In genomic region chr3:109526246-109526645, GRCm38 (mm10) we compare ENCODE assay signal across 8 mouse cellular contexts.
DNase-seq lines count a peak whose midpoint lies in the region; ATAC-seq lines count a peak whose summit lies in the region.

No protein-coding gene starts in this region.

- H3K9me3 ChIP-seq in limb, embryonic 11.5 days (ENCODE audit: control insufficient read depth, low read length), result no peaks in the 10 kb centered on the region
- no peaks in the 10 kb centered on the region for H3K9me3 ChIP-seq in neural tube, embryonic 14.5 days (ENCODE audit: control insufficient read depth, low read length)

- ATAC-seq in limb, embryonic 11.5 days (ENCODE audit: insufficient number of reproducible peaks, low FRiP score, low TSS enrichment, low read depth), result no peak; the same call in 1 of the 2 replicates
- ATAC-seq in neural tube, embryonic 14.5 days (ENCODE audit: low read depth), result peak; percentile 85

- no peak overlapping the region for H3K27ac ChIP-seq in limb, embryonic 11.5 days (replicated peaks; ENCODE audit: low read depth, low read length)
- no peak overlapping the region for H3K27ac ChIP-seq in neural tube, embryonic 14.5 days (ENCODE audit: low read depth, low read length)

- no peak overlapping the region for H3K9ac ChIP-seq in limb, embryonic 11.5 days (ENCODE audit: low read length)
- H3K9ac ChIP-seq in neural tube, embryonic 14.5 days (replicated peaks; ENCODE audit: low read depth, low read length), result no peak overlapping the region

- no peak overlapping the region for H3K4me3 ChIP-seq in limb, embryonic 11.5 days (ENCODE audit: low read depth, low read length)
- no peak overlapping the region for H3K4me3 ChIP-seq in neural tube, embryonic 14.5 days (ENCODE audit: low read depth, low read length)

- 6% methylated on average over 4 of the region's 4 CpGs for WGBS in limb, embryonic 11.5 days
- 4% methylated on average over 4 of the region's 4 CpGs for WGBS in neural tube, embryonic 14.5 days

- H3K4me1 ChIP-seq in limb, embryonic 11.5 days (ENCODE audit: control insufficient read depth, insufficient read depth, low read length), result no peaks in the 10 kb centered on the region
- H3K4me1 ChIP-seq in neural tube, embryonic 14.5 days (ENCODE audit: control insufficient read depth, insufficient read depth, low read length), result no peaks in the 10 kb centered on the region

- peak; percentile 94 for DNase-seq in 3T3-L1 (ENCODE audit: low read depth, low spot score)
- peak; percentile 63 to 93 for DNase-seq in adrenal gland, adult (ENCODE audit: inconsistent age in 2 of 2, low spot score in 1 of 2)
- peak; percentile 91 for DNase-seq in embryo, embryonic 10 days (ENCODE audit: low spot score)
- peak; percentile 49 to 75 for DNase-seq in gastrocnemius, postnatal 4 days (ENCODE audit: low spot score in 2 of 2)
- DNase-seq in kidney, adult 9 months, result peak; percentile 90
- DNase-seq in limb, embryonic 11.5 days (ENCODE audit: low spot score), result peak; percentile 94
- DNase-seq in thymus, adult 18-20 months, result peak; percentile 13 to 26

- no peaks in the 10 kb centered on the region for H3K27me3 ChIP-seq in limb, embryonic 11.5 days (ENCODE audit: control insufficient read depth, insufficient read depth, low read length)
- no peaks in the 10 kb centered on the region for H3K27me3 ChIP-seq in neural tube, embryonic 14.5 days (ENCODE audit: control insufficient read depth, insufficient read depth, low read length)

- H3K36me3 ChIP-seq in limb, embryonic 11.5 days (ENCODE audit: control insufficient read depth, insufficient read depth, low read length), result no peaks in the 10 kb centered on the region
- H3K36me3 ChIP-seq in neural tube, embryonic 14.5 days (ENCODE audit: control insufficient read depth, insufficient read depth, low read length), result no peaks in the 10 kb centered on the region

- no peak overlapping the region for H3K4me2 ChIP-seq in limb, embryonic 11.5 days (ENCODE audit: low read depth, severe bottlenecking)
- no peak overlapping the region for H3K4me2 ChIP-seq in neural tube, embryonic 14.5 days (ENCODE audit: low read depth, low read length)

Comparison
In these comparisons a context has a peak if more than half of its experiments do, and no peak if none do; other contexts are left out.
1. DNase-seq: peak in every context shown above with its lines; median percentile 94 in 3T3-L1; 94 in limb, embryonic 11.5 days; 91 in embryo, embryonic 10 days; 90 in kidney, adult 9 months; 78 in adrenal gland, adult; 62 in gastrocnemius, postnatal 4 days; 20 in thymus, adult 18-20 months.